Mouse (Mus musculus): ENCODE results near the gene Plxna4.

- TF ChIP-seq POLR2A (IDR thresholded peaks at IDR 0.05; ENCODE audit: insufficient read depth, low read depth, low read length) (no peak), CTCF (IDR thresholded peaks at IDR 0.05; ENCODE audit: insufficient read depth, low read depth, low read length) (no peak)
Measured at GRCm38 (mm10) chr6:32395415-32395814, 192.6 kb downstream of the Plxna4 start.

Measured in olfactory bulb, adult 2 months (tissue).